Mouse (Mus musculus) small intestine, adult 2 months (tissue): ENCODE data around the gene Itm2b. TPM values are rescaled to one million over a fixed set of nuclear protein-coding genes. Genes with fewer than 3 reads are reported as not detected.

Experiments
- H3K27ac ChIP-seq: fragments of 200-500 bp; 2 replicates; pipeline ENCODE4 v1.5.1; 2012; ENCODE audit warnings: low read depth, low read length, control low read depth, inconsistent platforms; ENCODE audit not compliant: insufficient read depth
- H3K27me3 ChIP-seq: fragments of 200-500 bp; 2 replicates; pipeline ENCODE4 v1.6.1; 2012; ENCODE audit warnings: mild to moderate bottlenecking, moderate library complexity, low read length, inconsistent platforms; ENCODE audit not compliant: control insufficient read depth, insufficient read depth
- H3K36me3 ChIP-seq: fragments of 200-500 bp; 2 replicates; pipeline ENCODE4 v1.6.1; 2012; ENCODE audit warnings: mild to moderate bottlenecking, low read length, control low read depth, inconsistent platforms; ENCODE audit not compliant: control insufficient read depth, insufficient read depth
- H3K4me1 ChIP-seq: fragments of 200-500 bp; 2 replicates; pipeline ENCODE4 v1.6.1; 2012; ENCODE audit warnings: low read length, inconsistent platforms, mixed read lengths; ENCODE audit not compliant: control insufficient read depth, insufficient read depth, insufficient read length
- H3K4me3 ChIP-seq: fragments of 200-500 bp; 2 replicates; pipeline ENCODE4 v1.5.1; 2012; ENCODE audit warnings: low read depth, mild to moderate bottlenecking, control low read depth, inconsistent platforms, low read length, moderate library complexity
- CTCF ChIP-seq: fragments of 200-500 bp; IDR thresholded peaks from 2 replicates; pipeline ENCODE4 v1.5.1; 2012; ENCODE audit warnings: low read depth, mild to moderate bottlenecking, control low read depth, inconsistent platforms, low read length, moderate library complexity, mixed read lengths; ENCODE audit not compliant: insufficient replicate concordance, insufficient read length; ENCODE audit errors: extremely low read depth
- POLR2A ChIP-seq: fragments of 200-500 bp; IDR thresholded peaks from 2 replicates; pipeline ENCODE4 v1.6.1; 2012; ENCODE audit warnings: low read depth, mild to moderate bottlenecking, control low read depth, inconsistent platforms, low read length, moderate library complexity
- WGBS: fragments of 180-500 bp; shearing (Covaris S2); methylation state at CpG from one replicate; pipeline ENCODE4 v1.1.7; 2018; 5-methylcytosine and 5-hydroxymethylcytosine counted together
- polyA plus RNA-seq: library from polyadenylated mRNA; depleted of rRNA; stranded (reverse); fragments of >200 nt; gene quantifications from 2 replicates; pipeline ENCODE4 v1.2.3, GENCODE M21; 2012; rRNA removed

Itm2b gene
- 515 and 990 TPM in 2 replicates for polyA plus RNA-seq

- no peak for TF ChIP-seq CTCF
- TF ChIP-seq POLR2A: peak; percentile 95
- Histone ChIP-seq H3K36me3 (peaks cover 23% of the 10 kb centered on the region), H3K4me1 (peaks cover 19% of the 10 kb centered on the region), H3K4me3 (peak within 1 kb of the TSS; percentile 84), H3K27me3 (no peaks in the 10 kb centered on the region), H3K27ac (peak within 1 kb of the TSS; percentile 98)
- under 1% methylated on average over 59 of the region's 62 CpGs for WGBS
Measured at GRCm38 (mm10) chr14:73384913-73385719, at the start of gene Itm2b. Gene Itm2b, minus strand, starts transcription at chr14:73385289.

GRCm38 (mm10) chr14:73433487-73433886 lies 48.4 kb upstream of the Itm2b start:
- no peak for TF ChIP-seq POLR2A
- no peak for TF ChIP-seq CTCF
- 69% methylated on average over 6 of the region's 6 CpGs for WGBS
- Histone ChIP-seq H3K36me3 (no peaks in the 10 kb centered on the region), H3K4me1 (peaks cover 4% of the 10 kb centered on the region; the same call in 1 of the 2 replicates), H3K27me3 (no peaks in the 10 kb centered on the region), H3K27ac (no peak overlapping the region), H3K4me3 (no peak overlapping the region)

GRCm38 (mm10) chr14:73430571-73430970 lies 45.5 kb upstream of the Itm2b start:
- H3K27me3 ChIP-seq: no peaks in the 10 kb centered on the region
- peaks cover 4% of the 10 kb centered on the region; the same call in 1 of the 2 replicates for H3K4me1 ChIP-seq
- H3K27ac ChIP-seq: no peak overlapping the region
- 81% methylated on average over 12 of the region's 12 CpGs for WGBS
- no peaks in the 10 kb centered on the region for H3K36me3 ChIP-seq
- TF ChIP-seq POLR2A: no peak
- no peak for TF ChIP-seq CTCF
- no peak overlapping the region for H3K4me3 ChIP-seq

- Histone ChIP-seq H3K27ac (no peak overlapping the region), H3K4me1 (no peaks in the 10 kb centered on the region), H3K4me3 (no peak overlapping the region), H3K36me3 (no peaks in the 10 kb centered on the region), H3K27me3 (no peaks in the 10 kb centered on the region)
- 90% methylated on average over 2 of the region's 2 CpGs for WGBS
- TF ChIP-seq CTCF (no peak), POLR2A (no peak)
Measured at GRCm38 (mm10) chr14:73425571-73426041, 40.5 kb upstream of the Itm2b start.

GRCm38 (mm10) chr14:73424961-73425360 lies 39.9 kb upstream of the Itm2b start:
- no peaks in the 10 kb centered on the region for H3K36me3 ChIP-seq
- H3K27me3 ChIP-seq: no peaks in the 10 kb centered on the region
- H3K4me3 ChIP-seq: no peak overlapping the region
- WGBS: 69% methylated on average over 6 of the region's 6 CpGs
- H3K27ac ChIP-seq: no peak overlapping the region
- TF ChIP-seq POLR2A (no peak), CTCF (no peak)
- peaks cover 2% of the 10 kb centered on the region; the same call in 1 of the 2 replicates for H3K4me1 ChIP-seq

GRCm38 (mm10) chr14:73423542-73423941 lies 38.5 kb upstream of the Itm2b start:
- H3K36me3 ChIP-seq: no peaks in the 10 kb centered on the region
- H3K27ac ChIP-seq: no peak overlapping the region
- H3K4me3 ChIP-seq: no peak overlapping the region
- H3K4me1 ChIP-seq: peaks cover 2% of the 10 kb centered on the region; the same call in 1 of the 2 replicates
- TF ChIP-seq POLR2A (no peak), CTCF (no peak)
- no peaks in the 10 kb centered on the region for H3K27me3 ChIP-seq

GRCm38 (mm10) chr14:73422621-73423020 lies 37.5 kb upstream of the Itm2b start:
- Histone ChIP-seq H3K4me3 (no peak overlapping the region), H3K36me3 (no peaks in the 10 kb centered on the region), H3K4me1 (peaks cover 2% of the 10 kb centered on the region; the same call in 1 of the 2 replicates), H3K27me3 (no peaks in the 10 kb centered on the region), H3K27ac (no peak overlapping the region)
- WGBS: 99% methylated on average over 2 of the region's 2 CpGs
- TF ChIP-seq CTCF: no peak
- TF ChIP-seq POLR2A: no peak
